Mouse (Mus musculus) small intestine, adult 2 months (tissue): ENCODE measurements around the gene Apbb2.

ENCODE experiments used
- CTCF ChIP-seq: fragments of 200-500 bp; IDR thresholded peaks from 2 replicates; pipeline ENCODE4 v1.5.1; 2012; ENCODE audit warnings: low read depth, mild to moderate bottlenecking, control low read depth, inconsistent platforms, low read length, moderate library complexity, mixed read lengths; ENCODE audit not compliant: insufficient replicate concordance, insufficient read length; ENCODE audit errors: extremely low read depth
- POLR2A ChIP-seq: fragments of 200-500 bp; IDR thresholded peaks from 2 replicates; pipeline ENCODE4 v1.6.1; 2012; ENCODE audit warnings: low read depth, mild to moderate bottlenecking, control low read depth, inconsistent platforms, low read length, moderate library complexity

DNA sequence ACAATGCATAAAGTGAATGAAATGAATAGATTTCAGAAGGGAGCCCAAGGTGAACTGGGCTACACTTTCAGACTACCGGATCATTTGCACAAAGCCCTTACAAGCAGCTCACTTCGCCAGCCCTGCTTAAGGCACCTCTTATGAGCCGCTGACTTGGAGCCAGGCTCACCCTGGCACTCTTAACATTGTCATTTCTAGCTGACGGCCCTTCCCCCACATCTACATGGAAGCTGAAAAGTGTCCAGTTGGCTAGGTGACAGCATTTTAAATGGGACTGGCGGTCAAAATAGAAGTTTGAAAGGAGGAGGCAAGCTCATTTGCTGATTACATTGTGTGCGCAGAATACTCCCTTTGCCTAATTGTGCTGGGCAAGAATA, 280.6 kb downstream of the Apbb2 start:
- no peak for TF ChIP-seq POLR2A
- TF ChIP-seq CTCF = no peak
